Mouse (Mus musculus) brain, embryonic 14.5 days (tissue): Measurements from ENCODE around the gene Abi1. TPM values are rescaled to one million over a fixed set of nuclear protein-coding genes. Genes with fewer than 3 reads are reported as not detected.
A peak's percentile ranks its signal among the peaks of the same experiment; 100 is the strongest.

ENCODE experiments used
- DNase-seq: peaks from one replicate; pipeline ENCODE4 v3.0.0-alpha.2; 2011; ENCODE audit warnings: low read depth
- CTCF ChIP-seq: fragments of 200-500 bp; IDR thresholded peaks from 2 replicates; pipeline ENCODE4 v1.5.1; 2012; ENCODE audit warnings: inconsistent platforms, mild to moderate bottlenecking, moderate library complexity, borderline replicate concordance; ENCODE audit not compliant: insufficient read depth, insufficient read length; ENCODE audit errors: extremely low read depth
- POLR2A ChIP-seq: fragments of 200-500 bp; IDR thresholded peaks from 2 replicates; pipeline ENCODE4 v1.6.1; 2012; ENCODE audit warnings: mild to moderate bottlenecking, inconsistent platforms, borderline replicate concordance; ENCODE audit not compliant: poor library complexity, insufficient read depth, insufficient read length, severe bottlenecking; ENCODE audit errors: extremely low read depth
- polyA plus RNA-seq: library from polyadenylated mRNA; depleted of rRNA; stranded (reverse); fragments of >200 nt; gene quantifications from 2 replicates; pipeline ENCODE4 v1.2.3, GENCODE M21; 2012

Gene Abi1
- polyA plus RNA-seq, 1 experiment = 86.0 TPM

DNA sequence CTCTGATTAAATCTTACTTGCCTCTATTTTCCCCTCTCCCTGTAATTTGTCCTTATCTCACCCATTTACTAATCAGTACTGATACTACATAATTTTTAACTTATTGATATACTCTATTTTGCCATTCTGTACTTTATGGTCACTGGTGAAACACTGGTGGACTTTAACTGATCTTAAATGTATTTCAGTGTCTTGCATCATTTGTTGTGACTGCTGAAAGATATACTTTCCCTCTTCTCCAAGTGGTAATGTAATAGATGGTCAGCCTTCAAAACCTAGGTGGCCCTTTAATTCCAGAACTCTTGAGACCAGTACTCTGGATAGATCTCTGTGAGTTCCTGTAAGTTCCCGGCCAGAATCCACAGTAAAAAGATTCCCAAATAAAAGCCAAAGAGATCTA is 40.4 kb downstream of the Abi1 start:
- TF ChIP-seq POLR2A (no peak), CTCF (no peak)
- DNase-seq = no peak

DNA sequence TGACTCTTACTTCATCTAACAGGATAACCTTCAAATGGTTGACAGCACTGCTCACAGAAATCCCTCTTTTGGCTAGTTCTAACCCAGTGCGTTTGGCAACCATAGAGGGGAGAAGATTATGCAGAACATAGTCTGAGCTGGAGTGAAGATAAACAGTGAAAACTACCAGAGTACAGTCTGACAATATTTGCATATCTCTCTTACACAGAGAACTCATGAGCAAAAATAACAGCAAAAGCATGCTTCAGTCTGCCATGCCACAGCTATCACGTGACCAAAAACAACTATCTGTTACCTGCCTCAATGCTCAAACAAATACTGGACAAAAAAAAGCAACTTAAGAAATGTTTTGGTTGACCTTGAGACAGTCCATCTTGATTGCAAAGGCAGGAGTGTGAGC is 41.2 kb downstream of the Abi1 start:
- TF ChIP-seq CTCF (no peak), POLR2A (no peak)
- DNase-seq = no peak

GRCm38 (mm10) chr2:22998015-22998414 is 42.0 kb downstream of the Abi1 start:
- no peak for TF ChIP-seq CTCF
- no peak for TF ChIP-seq POLR2A
- DNase-seq = no peak

GRCm38 (mm10) chr2:22996071-22996470 is 44.0 kb downstream of the Abi1 start:
- DNase-seq = no peak
- no peak for TF ChIP-seq CTCF
- TF ChIP-seq POLR2A = no peak

- TF ChIP-seq CTCF = no peak
- TF ChIP-seq POLR2A = no peak
- DNase-seq = peak; percentile 71
Observed at GRCm38 (mm10) chr2:22985973-22986657, 53.9 kb downstream of the Abi1 start.

GRCm38 (mm10) chr2:22977387-22977973 is 62.6 kb downstream of the Abi1 start:
- TF ChIP-seq POLR2A = no peak
- DNase-seq = peak; percentile 20

GRCm38 (mm10) chr2:22962970-22963369 is 77.1 kb downstream of the Abi1 start:
- DNase-seq = no peak
- TF ChIP-seq CTCF (no peak), POLR2A (no peak)

- no peak for DNase-seq
- TF ChIP-seq POLR2A (no peak), CTCF (no peak)
Observed at GRCm38 (mm10) chr2:22962242-22962641, 77.8 kb downstream of the Abi1 start.

DNA sequence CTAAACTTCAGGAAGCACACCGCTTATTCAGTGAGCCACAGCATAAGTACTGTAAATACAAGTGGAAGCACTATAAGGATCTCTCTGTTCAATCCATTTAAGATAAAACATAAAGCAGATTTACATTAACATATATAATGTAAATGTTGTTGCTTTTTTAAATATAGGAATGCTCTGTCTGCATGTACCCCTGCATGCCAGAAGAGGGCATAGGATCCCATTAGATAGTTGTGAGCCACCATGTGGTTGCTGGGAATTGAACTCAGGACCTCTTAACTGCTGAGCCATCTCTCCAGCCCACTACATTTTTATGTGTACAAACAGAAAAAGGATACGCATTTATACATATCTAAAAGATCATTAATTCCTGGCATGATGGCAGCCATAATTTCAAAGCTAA is 78.4 kb downstream of the Abi1 start:
- no peak for TF ChIP-seq POLR2A
- no peak for TF ChIP-seq CTCF
- no peak for DNase-seq

- DNase-seq = no peak
- no peak for TF ChIP-seq POLR2A
- no peak for TF ChIP-seq CTCF
Observed at GRCm38 (mm10) chr2:22957415-22957814, 82.6 kb downstream of the Abi1 start.

- TF ChIP-seq CTCF (no peak), POLR2A (no peak)
- DNase-seq = no peak
Observed at GRCm38 (mm10) chr2:22955914-22956313, 84.1 kb downstream of the Abi1 start.

- TF ChIP-seq POLR2A = no peak
- TF ChIP-seq CTCF = no peak
- no peak for DNase-seq
Observed at GRCm38 (mm10) chr2:22954278-22954677, 85.8 kb downstream of the Abi1 start.
